Mouse (Mus musculus) liver, postnatal 0 days (tissue): Measurements from ENCODE around the gene Pde1c.

ENCODE experiments used
- CTCF ChIP-seq: sonication (generic); IDR thresholded peaks from 2 replicates; pipeline ENCODE4 v1.5.1; 2016; ENCODE audit warnings: antibody characterized with exemption, low read depth
- EP300 ChIP-seq: IDR thresholded peaks from 2 replicates; pipeline ENCODE4 v1.6.1; 2016; ENCODE audit warnings: antibody characterized with exemption, low read depth, mild to moderate bottlenecking

- TF ChIP-seq CTCF = no peak
- TF ChIP-seq EP300 = no peak
These were observed 127.4 kb downstream of the Pde1c start for GRCm38 (mm10) chr6:56441501-56441900.
